Mouse (Mus musculus) testis, postnatal 14 days (tissue): Measurements from ENCODE around the gene Crip3.

ENCODE experiments used
- DNase-seq: peaks from one replicate; pipeline ENCODE4 v3.0.0; 2021; ENCODE audit warnings: low spot score

Gene Crip3

DNA sequence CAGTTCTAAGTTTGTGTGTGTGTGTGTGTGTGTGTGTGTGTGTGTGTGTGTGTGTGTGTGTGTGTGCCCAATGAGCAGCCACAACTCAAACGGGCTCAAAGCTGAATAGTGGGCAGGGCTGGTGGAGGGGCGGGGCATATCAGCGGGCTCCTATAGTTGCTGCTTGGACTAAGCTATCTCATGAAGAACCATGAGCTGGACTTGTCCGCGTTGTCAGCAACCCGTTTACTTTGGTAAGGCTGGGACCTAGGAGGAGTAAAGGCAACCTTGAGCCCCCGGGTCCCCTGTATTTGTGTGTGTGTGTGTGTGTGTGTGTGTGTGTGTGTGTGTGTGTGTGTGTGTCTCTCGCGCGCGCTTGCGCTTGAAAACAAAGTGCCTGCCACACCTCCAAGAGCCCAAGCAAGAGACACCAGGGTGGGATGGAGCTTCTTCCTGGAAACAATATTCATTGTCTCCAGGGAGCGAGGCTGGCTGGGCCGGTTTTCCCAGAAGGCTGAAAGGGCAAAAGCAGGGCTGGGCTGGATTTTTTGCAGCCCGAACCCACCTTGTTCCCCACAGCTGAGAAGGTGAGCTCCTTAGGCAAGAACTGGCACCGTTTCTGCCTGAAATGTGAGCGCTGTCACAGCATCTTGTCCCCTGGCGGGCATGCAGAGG, at the start of gene Crip3:
TSS of gene Crip3 (plus strand) at position 166 of the 654 bp plus-strand sequence.
- DNase-seq = peak; percentile 40

DNA sequence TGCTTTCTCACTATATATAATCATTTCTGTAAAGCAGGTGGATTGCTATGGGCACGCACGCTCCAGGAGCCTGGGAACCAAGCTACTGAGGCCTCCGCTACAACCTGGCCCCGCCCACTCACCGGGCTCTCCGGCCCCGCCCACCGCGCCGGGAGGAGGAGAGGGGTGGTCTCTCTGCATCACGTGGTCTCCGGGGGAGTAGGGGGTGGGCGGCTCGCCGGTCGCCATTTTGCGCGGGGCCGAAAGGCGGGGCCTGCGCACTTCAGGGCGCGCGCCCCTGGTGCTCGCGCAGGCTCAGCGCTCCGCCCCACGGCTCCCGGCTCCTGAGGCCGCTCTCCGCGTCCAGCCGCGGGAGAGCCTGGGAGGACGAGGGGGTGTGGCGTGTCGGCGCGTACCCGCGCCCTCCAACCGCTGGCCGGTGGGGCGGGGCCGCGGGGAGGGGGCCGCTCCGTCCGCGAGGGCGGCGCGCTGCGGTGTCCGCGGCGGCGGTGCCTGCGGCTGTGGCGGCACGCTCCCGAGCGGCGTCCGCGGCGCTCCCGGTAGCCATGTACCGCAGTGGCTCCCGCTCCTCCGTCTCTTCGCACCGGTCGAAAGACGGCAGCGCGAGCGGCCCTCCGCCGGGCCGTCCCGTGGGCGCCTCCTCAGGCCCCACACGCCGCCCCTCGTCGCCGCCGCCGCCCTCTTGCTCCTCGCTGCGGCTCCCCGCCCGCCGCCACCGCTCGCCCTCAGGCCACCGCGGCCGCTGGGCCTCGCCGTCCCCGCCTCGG, 45.2 kb upstream of the Crip3 start, which contains the start of gene Zfp318:
TSS of gene Zfp318 (plus strand) at position 438 of the 767 bp plus-strand sequence.
- DNase-seq = peak; percentile 99

DNA sequence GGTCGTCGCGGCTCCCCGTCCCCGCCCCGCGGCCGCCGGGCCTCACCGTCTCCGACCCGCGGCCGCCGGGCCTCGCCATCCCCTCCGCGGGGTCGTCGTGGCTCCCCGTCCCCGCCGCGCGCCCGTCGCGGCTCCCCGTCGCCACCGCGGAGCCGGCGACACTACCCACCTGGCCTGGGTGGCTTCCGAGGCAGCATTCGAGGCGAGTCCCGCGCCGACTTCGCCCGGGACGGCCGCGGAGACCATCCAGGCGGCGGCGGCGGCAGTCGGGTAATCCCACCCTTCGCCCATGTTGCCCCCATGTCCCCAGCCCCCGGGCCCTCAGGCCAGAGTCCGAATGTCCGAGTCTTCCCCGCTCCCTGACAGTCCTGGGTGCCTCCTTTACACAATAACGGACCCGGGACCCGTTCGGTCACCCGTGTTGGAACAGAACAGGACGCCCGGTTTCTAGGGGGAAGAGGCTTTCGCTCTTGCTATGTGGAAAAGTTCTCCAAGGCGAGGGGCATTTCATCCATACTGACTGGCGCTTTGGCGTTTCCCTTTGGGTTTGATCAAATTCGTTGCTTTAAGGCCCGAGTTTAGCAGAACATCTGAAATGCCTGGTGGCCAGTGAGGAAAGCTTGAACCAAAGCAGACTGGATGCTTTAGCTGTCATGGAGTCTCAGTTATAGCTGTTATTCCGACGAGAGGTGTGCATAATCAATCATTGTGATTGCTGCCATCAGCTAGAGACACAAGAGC, 44.5 kb upstream of the Crip3 start:
- DNase-seq = peak; percentile 63

DNA sequence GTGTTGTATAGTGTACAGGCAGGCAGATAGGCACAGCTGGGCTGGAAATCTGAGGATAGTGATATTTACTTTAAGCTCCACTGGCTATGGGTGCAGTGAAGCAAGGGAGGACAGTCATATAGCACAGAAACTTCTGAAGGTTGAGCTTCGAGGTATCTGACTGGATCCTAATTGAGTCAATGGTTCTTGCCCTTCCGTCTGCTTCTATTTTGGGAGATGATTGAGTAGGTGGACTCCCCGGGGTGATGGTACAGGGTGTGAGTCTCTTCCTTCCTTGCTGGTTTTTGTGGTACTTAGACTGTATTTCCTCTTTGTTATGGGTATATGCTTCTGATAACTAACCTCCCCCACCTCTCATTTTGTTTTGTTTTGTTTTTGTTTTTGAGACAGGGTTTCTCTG, 40.5 kb upstream of the Crip3 start:
- DNase-seq = no peak

DNA sequence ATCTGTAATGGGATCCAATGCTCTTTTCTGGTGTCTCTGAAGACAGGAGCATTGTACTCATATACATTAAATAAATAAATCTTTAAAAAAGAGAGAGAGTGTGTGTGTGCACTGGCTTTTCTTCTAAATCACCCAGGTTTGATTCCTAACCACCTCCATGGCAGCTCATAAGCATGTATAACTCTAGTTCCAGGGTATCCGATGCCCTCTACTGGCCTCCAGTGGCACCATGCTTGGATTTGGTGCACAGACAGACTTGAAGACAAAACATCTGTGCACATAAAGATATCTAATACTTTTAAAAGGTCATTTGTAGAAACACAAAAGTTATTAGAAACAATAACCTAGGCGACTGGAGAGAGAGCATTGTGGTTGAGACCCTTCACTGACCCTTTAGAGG, 35.7 kb upstream of the Crip3 start:
- DNase-seq = no peak

DNA sequence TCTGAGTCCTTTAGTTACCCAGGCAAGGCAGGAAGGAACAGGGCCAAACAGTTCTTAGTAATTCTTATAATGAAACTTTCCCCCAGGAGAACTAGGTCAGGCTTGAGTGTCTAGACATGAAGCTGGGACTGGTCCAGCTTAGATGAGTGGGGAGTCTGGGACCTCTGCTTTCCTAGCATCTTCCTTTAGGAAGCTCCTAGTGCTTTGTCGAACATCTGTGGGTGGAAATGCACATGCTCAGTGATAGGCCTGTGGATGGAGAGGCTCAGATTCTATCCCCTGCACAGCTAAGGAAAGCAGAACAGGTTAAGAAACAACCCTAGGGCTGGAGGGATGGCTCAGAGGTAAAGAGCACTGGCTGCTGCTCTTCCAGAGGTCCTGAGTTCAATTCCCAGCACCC, 34.1 kb upstream of the Crip3 start:
- DNase-seq = no peak

DNA sequence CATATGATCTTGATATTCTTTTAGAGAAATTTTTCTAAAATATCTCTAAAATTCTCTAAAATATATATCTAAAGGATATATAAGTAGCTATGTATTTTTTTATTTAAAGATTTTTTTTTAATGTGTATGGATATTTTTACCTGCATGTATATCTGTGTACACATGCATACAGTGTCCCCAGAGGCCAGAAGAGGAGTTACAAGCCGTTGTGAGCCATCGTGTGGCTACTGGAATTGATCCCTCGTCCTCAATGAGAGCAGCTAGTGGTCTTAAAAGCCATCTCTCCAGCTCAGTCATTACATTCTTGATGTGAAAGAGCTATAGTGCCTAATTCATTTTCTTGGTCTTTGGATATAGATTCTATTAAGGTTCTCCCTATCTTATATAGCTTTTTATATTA, 20.2 kb upstream of the Crip3 start:
- no peak for DNase-seq

DNA sequence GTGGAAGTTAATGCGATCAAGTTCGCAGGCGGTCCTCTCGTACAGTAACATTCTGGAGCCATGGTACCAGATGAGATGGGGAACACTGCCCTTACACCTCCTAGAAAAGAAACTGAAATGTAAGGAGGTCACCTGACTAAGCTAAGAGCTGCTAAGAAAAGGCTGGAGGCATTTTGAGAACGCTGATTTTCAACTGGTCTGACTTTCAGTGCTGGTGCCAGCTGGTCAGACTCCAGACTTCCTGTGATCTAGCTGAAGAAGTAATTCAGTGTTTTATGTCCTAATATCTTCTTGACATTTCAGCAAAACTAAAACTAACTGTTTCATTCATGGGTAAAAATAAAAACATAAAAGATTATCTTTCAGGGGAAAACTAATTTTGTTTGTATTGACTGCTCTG, 10.1 kb upstream of the Crip3 start:
- no peak for DNase-seq

DNA sequence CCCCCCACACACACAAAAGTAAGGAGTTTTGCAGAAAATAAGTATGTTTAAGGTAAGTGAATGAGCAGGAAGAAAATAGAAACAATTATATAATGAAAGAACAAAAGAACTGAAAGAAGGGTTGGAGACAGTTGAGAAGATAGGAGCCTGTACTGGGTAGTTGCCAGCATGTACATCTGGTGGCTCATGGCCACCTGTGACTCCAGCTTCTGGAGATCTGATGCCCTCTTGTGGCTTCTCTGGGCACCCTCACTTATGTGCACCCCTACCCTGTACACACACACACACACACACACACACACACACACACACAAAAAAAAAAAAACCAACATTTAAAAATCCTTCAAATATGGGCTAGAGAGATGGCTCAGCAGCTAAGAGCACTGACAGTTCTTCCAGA, 9.0 kb upstream of the Crip3 start:
- DNase-seq = no peak

DNA sequence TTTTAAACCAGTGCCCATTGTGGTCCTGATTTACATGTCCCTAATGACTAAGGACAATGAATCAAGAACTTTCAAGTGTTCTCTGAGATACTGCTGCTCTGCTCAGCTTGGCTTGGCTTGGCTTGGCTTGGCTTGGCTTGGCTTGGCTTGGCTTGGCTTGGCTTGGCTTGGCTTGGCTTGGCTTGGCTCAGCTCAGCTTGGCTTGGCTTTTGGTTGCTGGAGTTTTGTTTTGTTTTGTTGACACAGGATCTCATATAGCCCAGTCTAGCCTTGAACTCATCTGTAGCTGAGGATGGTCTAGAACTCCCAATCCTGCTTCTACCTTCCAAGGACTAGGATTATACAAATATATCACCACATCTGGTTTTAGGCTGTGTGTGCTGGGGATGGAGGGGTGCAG, 2.2 kb upstream of the Crip3 start:
- no peak for DNase-seq

DNA sequence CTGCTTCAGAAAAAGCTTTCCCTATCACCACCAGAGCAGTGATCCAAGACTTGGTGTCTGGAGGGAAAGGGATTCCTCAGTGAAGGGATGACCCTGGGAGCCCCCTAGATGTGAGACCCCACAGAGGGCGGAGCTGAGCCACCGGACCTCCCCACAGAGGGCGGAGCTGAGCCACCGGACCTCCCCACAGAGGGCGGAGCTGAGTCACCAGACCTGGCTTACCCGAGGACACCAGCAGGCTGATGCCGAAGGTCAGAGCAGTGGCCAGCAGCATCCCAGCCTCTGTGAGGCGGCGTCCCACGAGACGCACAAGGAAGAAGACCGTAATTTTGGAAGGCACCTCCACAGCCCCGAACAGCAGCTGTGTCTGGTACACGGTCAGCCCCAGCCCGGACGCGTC, 4.9 kb downstream of the Crip3 start:
- peak; percentile 67 for DNase-seq

DNA sequence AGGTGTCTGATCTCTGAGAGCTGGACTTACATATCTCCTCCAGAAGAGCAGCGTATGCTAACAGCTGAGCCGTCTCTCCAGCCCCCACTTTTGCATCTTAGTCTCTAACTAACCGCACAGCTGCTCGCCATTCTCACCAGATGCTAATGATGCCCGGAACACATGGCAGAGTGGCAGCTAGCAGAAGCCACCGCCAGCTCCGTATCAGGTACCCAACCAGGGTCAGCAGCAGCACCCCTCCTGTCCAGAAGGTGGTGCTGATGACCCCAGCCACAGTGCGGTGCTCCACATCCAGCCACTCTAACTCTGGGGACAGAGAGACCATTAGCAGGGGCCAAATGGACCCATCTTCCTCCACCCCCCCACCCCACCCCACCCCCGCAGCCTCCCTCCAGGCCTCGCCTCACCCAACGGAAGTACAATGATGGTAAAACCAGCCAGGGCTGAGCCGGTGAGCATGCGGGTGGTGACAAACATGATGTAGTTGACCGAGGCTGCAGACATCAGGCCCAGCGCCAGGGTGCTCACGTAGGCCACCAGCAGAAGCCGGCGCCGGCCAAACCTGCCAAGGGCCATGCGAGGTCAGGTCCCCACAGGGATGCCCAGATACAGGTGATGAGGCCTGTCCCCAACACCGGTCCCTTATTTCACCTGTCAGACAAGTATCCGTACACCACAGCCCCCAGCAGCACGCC, 8.1 kb downstream of the Crip3 start:
- no peak for DNase-seq

DNA sequence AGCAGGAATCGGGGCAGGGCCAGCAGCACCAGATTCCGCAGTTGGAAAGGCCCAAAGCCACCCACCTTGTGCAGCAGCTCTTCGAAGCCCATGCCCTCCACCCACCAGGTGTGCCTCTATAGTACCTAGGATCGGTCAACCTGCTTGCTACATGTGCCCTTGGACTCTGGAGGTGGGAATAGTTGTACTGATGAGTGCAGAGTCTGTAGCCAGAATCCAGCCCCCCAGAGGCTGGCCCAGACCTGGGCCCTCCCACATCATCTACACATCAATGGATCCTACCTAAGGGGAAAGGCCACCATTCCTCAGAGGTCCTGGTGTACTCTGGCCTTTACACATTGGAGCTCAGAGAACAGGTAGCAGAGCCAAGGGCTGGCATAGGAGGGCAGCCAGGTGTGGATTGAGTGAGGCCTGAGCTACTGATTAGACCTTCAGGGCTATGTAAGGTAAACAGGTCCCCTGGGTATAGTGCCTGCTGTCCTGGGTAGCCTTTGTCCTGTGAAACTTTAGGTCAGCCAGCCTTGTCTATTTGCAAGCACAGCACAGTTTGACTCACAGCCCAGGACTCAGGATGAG, 9.7 kb downstream of the Crip3 start, which contains the start of gene Slc22a7:
TSS of gene Slc22a7 (minus strand) at position 160 of the 576 bp plus-strand sequence.
- DNase-seq = no peak

DNA sequence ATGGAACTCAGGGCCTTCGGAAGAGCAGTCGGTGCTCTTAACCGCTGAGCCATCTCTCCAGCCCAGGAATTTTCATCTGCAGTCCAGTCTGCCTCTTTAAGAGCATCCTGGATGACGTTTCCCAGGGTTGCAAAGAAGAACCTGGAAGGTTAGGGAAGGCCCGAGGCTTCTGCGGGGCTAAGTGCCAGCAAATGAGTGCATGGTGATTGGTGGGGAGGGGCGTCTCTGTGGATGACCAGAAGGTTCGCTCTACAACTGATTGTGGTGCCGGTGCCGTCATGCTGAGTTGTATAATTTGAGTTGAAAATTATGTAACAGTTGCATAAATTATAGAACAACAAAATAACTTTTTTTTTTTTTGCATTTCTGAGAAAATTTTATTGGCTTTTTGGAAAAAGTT, 10.4 kb downstream of the Crip3 start:
- DNase-seq = no peak

DNA sequence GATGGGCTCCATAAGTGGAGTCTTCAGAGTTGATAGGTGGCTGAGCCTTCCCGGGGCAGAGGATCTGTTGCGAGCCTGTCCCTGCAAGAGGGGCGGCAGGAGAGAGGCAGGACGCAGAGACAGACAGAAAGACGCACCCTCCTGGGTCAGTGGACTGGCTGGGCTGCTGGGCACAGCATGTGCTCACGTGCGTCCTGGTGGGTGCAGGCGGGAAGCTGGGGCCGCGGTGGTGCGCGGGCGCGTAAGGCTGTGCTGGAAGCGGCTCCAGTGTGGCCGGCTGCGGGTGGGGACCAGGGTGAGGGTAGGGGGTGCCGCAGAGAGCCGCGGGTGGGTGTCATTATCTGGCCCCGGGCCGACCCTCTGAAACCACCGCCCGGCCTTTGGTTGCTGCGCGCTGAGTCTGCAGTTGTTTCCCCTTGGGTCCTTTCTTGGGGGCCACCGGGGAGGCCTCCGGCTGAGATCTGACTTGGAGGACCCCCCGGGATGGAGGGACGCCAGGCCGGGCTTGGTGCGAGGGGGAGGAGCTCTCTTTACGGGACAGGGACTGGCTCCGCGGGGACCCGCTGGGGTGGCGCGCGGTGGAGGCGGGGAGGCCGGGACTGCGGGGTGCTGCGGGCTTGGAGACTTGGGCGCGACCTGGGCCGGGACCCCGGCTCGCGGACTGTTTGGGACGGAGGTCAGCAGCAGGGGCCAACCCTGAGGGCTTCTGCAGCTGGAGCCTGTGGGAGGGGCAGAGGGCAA, 16.3 kb downstream of the Crip3 start:
- no peak for DNase-seq

DNA sequence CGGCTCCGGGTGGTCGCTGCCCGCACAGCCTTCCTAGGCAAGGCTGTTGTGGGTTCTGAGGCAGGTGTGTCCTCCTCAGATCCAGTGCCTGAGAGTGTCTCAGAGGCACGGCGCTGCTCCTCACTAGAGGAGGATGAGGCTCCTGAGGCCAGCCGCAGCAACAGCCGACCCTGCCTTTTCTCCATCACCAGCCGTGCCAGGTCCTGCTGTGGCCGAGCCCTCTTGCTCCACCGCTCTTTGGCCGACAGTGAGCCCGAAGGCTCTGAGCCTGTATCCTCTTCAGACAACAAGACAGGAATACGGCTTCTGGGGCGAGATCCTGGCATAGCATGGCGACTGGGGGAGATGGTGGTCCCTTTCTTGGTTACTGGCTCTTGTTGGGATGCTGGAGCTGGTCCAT, 17.5 kb downstream of the Crip3 start:
- no peak for DNase-seq

DNA sequence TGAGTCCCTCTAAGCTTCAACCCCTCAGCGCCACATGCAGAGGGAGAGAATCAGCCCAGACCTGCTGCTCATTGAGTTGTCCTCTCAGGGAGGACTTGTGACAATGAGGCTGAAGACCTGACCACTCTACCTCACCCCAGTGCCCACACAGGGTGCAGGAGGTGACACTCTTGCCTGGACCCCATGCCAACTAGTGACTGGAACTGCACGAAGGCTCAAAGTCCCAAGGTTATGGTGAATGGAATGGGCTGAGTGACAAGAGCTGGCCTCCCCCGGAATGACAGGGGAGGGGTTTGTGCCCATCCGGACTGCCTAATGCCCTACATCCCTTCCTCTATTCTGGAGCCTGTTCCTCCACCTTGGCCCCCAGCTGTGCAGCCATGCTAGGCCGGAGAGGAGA, 24.0 kb downstream of the Crip3 start:
- no peak for DNase-seq

DNA sequence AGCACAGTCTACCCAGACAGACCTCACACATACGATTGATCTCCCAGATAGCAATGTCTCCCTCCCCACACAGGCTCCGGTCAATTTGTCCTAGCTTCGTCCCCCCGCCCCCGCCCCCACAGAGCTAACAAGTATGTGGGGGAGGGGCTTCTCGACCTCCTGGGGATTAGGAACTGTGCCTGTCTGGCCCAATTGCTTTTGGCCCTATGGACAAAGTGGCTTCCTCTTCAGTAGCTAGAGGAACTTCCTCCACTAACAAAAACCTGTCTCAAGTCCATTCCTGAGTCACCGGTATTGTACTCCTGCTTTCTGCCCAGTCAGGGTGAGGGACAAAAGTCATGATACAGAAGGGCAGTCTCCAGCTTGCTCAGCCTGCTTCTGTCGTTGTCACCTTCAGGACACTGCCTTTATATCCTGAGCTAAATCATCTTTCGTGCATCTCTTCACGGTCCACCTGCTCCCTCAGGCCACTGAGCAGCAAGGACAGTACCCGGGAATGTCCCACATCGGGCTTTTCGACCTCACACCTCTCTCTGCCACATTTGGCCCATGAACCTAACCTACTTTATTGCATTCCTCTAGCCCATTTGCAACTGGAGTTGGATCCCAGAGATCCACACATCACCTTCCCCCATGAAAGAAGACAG, 24.7 kb downstream of the Crip3 start:
- DNase-seq = no peak

DNA sequence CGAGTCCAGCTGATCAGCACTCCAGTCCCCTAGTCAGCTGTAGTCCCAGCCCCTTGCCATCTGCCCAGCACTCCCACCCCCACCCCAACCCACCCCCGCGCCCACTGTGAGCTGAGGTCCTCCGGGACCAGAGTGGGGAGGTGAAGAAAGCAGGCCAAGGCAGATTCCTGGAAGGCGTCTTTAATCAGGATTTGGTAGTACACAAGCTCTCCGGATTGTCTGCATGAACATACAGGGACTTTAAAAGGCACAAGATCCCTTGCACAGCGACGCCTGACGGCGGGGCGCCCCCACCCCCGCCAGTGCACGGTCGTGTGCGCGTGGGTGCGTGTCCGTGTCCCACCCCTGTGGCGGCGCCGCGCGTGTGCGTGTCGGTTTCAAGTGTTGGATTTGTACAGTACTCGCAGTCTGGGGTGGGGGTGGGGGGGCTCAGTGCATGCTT, 25.3 kb downstream of the Crip3 start:
- no peak for DNase-seq

DNA sequence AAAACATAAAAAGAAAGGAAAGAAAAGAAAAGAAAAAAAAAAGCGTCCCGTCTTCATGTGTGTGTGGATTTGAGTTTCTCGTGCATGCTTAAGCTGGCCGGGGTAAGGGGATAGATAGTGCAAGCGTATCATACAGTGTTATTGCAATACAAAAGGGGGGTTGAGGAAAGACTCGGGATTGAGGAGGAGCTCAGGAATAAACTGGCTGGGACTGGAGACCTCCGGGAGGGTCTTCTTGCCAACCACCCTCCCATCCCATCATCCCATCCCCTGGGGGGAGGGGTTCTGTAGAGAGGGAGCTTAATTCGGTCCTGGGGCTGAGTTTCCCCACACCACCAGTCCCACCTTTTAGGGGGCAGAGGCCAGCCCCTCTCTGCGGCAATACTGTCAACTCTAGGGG, 25.8 kb downstream of the Crip3 start:
- DNase-seq = no peak
